18 mouse cellular contexts compared by ENCODE assay signal in genomic region chr3:56066360-56067040, GRCm38 (mm10).
A peak's percentile ranks its signal among the peaks of the same experiment; 100 is the strongest.
DNase-seq lines count a peak whose midpoint lies in the region; ATAC-seq lines count a peak whose summit lies in the region.
"Had no signal": no experiment of that assay in that cellular context is flagged by ENCODE, and none has a peak within 500 bp of the region (broad histone marks: within the 10 kb centered on the region; RNA-seq: fewer than 3 reads in every experiment).

No protein-coding gene starts in this region.

- H3K27me3 ChIP-seq in liver, embryonic 12.5 days (replicated peaks), result no peaks in the 10 kb centered on the region
- no peaks in the 10 kb centered on the region for H3K27me3 ChIP-seq in liver, embryonic 13.5 days
- no peaks in the 10 kb centered on the region for H3K27me3 ChIP-seq in embryonic facial prominence, embryonic 10.5 days (replicated peaks; ENCODE audit: low read depth, poor library complexity, severe bottlenecking)
- H3K27me3 ChIP-seq: heart, embryonic 13.5 days; hindbrain, embryonic 13.5 days had no signal

- 44% methylated on average over 1 of the region's 1 CpGs for WGBS in liver, embryonic 12.5 days (ENCODE audit: insufficient replicate concordance)
- WGBS in liver, embryonic 13.5 days (ENCODE audit: insufficient replicate concordance), result 47% methylated on average over 1 of the region's 1 CpGs
- 88% methylated on average over 1 of the region's 1 CpGs for WGBS in embryonic facial prominence, embryonic 10.5 days

- H3K36me3 ChIP-seq in liver, embryonic 12.5 days, result no peaks in the 10 kb centered on the region
- H3K36me3 ChIP-seq in liver, embryonic 13.5 days, result no peaks in the 10 kb centered on the region
- peaks cover 5% of the 10 kb centered on the region for H3K36me3 ChIP-seq in embryonic facial prominence, embryonic 10.5 days (replicated peaks)

- H3K9ac ChIP-seq in liver, embryonic 12.5 days, result no peak overlapping the region
- H3K9ac ChIP-seq in liver, embryonic 13.5 days, result no peak overlapping the region
- H3K9ac ChIP-seq: heart, embryonic 13.5 days; hindbrain, embryonic 13.5 days had no signal

- ATAC-seq in liver, embryonic 12.5 days, result 0 out of 2 replicates have a peak, but pooled peaks have one; percentile 18
- ATAC-seq in liver, embryonic 13.5 days (ENCODE audit: low read depth), result peak; percentile 34; the same call in 1 of the 2 replicates
- ATAC-seq: forebrain, embryonic 14.5 days had no signal

- no peak overlapping the region for H3K27ac ChIP-seq in liver, embryonic 12.5 days
- H3K27ac ChIP-seq in liver, embryonic 13.5 days, result no peak overlapping the region; the same call in 1 of the 2 replicates
- no peak overlapping the region for H3K27ac ChIP-seq in embryonic facial prominence, embryonic 10.5 days (replicated peaks)
- H3K27ac ChIP-seq: forebrain, embryonic 10.5 days; heart, embryonic 13.5 days; hindbrain, embryonic 13.5 days had no signal

- intact Hi-C loops in heart, postnatal 14 days (cut with DNase I), result no loop called here

- no peak overlapping the region for H3K4me2 ChIP-seq in liver, embryonic 12.5 days
- H3K4me2 ChIP-seq in liver, embryonic 13.5 days, result no peak overlapping the region
- H3K4me2 ChIP-seq: heart, embryonic 13.5 days; hindbrain, embryonic 13.5 days had no signal

- no peaks in the 10 kb centered on the region for H3K9me3 ChIP-seq in liver, embryonic 12.5 days (replicated peaks)
- no peaks in the 10 kb centered on the region for H3K9me3 ChIP-seq in liver, embryonic 13.5 days (replicated peaks)
- H3K9me3 ChIP-seq in embryonic facial prominence, embryonic 10.5 days, result no peaks in the 10 kb centered on the region
- H3K9me3 ChIP-seq: forebrain, embryonic 10.5 days; heart, embryonic 13.5 days; hindbrain, embryonic 13.5 days had no signal

- H3K4me3 ChIP-seq in liver, embryonic 12.5 days, result no peak overlapping the region
- H3K4me3 ChIP-seq in liver, embryonic 13.5 days (replicated peaks), result no peak overlapping the region
- H3K4me3 ChIP-seq in embryonic facial prominence, embryonic 10.5 days, result no peak overlapping the region
- H3K4me3 ChIP-seq: forebrain, embryonic 10.5 days; heart, embryonic 13.5 days; hindbrain, embryonic 13.5 days had no signal

- peak; percentile 69 for DNase-seq in heart, adult 11 months
- DNase-seq in heart, postnatal 14 days, result no peak
- DNase-seq in liver (no peak), 416B (ENCODE audit: low read depth) (peak; percentile 66), MN1 (ENCODE audit: low spot score) (no peak)
- no peak for DNase-seq in liver, embryonic 13.5 days
- no peak for DNase-seq in embryonic facial prominence, embryonic 10.5 days (ENCODE audit: low spot score)
- DNase-seq: adrenal gland, adult 2 months; adrenal gland, postnatal 25 days; cerebellum, adult 18-20 months; cerebellum, adult 9-11 months; cerebellum, postnatal 36 days; gastrocnemius, postnatal 36 days had no signal

- H3K4me1 ChIP-seq in liver, embryonic 12.5 days, result peaks cover 15% of the 10 kb centered on the region
- H3K4me1 ChIP-seq in liver, embryonic 13.5 days (replicated peaks), result peaks cover 12% of the 10 kb centered on the region
- H3K4me1 ChIP-seq in embryonic facial prominence, embryonic 10.5 days, result no peaks in the 10 kb centered on the region
- H3K4me1 ChIP-seq: forebrain, embryonic 10.5 days; hindbrain, embryonic 13.5 days had no signal

Comparison
In these comparisons a context has a peak if more than half of its experiments do, and no peak if none do; other contexts are left out.
1. DNase-seq: peak in heart, adult 11 months (single experiment) and 416B (single experiment); none in heart, postnatal 14 days (0 of 2), liver (single experiment), liver, embryonic 13.5 days (single experiment), embryonic facial prominence, embryonic 10.5 days (single experiment) and MN1 (single experiment).